Mouse (Mus musculus) midbrain, embryonic 12.5 days (tissue): Measurements from ENCODE around the gene Il1r1. TPM values are rescaled to one million over a fixed set of nuclear protein-coding genes. Genes with fewer than 3 reads are reported as not detected.

Source experiments
- ATAC-seq: fragments of 200-750 bp; cut with Nextera tagmentation; 2 replicates; pipeline ENCODE4 v1.8.0; 2017; ENCODE audit warnings: low read depth, moderate TSS enrichment, moderate library complexity; ENCODE audit not compliant: low FRiP score
- H3K27ac ChIP-seq: fragments of 300-500 bp; sonication (generic); replicated peaks from 2 replicates; pipeline ENCODE4 v1.5.1; 2016; ENCODE audit warnings: mild to moderate bottlenecking
- H3K27me3 ChIP-seq: fragments of 300-500 bp; sonication (generic); 2 replicates; pipeline ENCODE4 v1.6.1; 2016; ENCODE audit warnings: mild to moderate bottlenecking
- H3K36me3 ChIP-seq: fragments of 300-500 bp; sonication (generic); 2 replicates; pipeline ENCODE4 v1.6.1; 2016
- H3K4me1 ChIP-seq: fragments of 300-500 bp; sonication (generic); 2 replicates; pipeline ENCODE4 v1.6.1; 2016
- H3K4me2 ChIP-seq: fragments of 300-500 bp; sonication (generic); replicated peaks from 2 replicates; pipeline ENCODE4 v1.6.1; 2016; ENCODE audit warnings: mild to moderate bottlenecking, moderate library complexity
- H3K4me3 ChIP-seq: fragments of 300-500 bp; sonication (generic); 2 replicates; pipeline ENCODE4 v1.5.1; 2016; ENCODE audit warnings: mild to moderate bottlenecking
- H3K9ac ChIP-seq: fragments of 300-500 bp; sonication (generic); replicated peaks from 2 replicates; pipeline ENCODE4 v1.6.1; 2016; ENCODE audit warnings: mild to moderate bottlenecking, moderate library complexity
- H3K9me3 ChIP-seq: fragments of 300-500 bp; sonication (generic); 2 replicates; pipeline ENCODE4 v1.6.1; 2016; ENCODE audit warnings: mild to moderate bottlenecking
- WGBS: fragments of 180-500 bp; shearing (Covaris S2); methylation state at CpG from one replicate; pipeline ENCODE4 v1.1.7; 2016; 5-methylcytosine and 5-hydroxymethylcytosine counted together
- polyA plus RNA-seq: library from polyadenylated mRNA; unstranded; fragments of >200 nt; fragmentation: Nextera tagmentation; extraction: Ambion mirVana; gene quantifications from 2 replicates; pipeline ENCODE4 v1.2.1, GENCODE M21; 2016

The Il1r1 gene
- polyA plus RNA-seq, 1 experiment from 2014 or later, result 1.9 TPM

GRCm38 (mm10) chr1:40213337-40214159, 11.3 kb upstream of the Il1r1 start:
- H3K27me3 ChIP-seq, result no peaks in the 10 kb centered on the region
- H3K36me3 ChIP-seq, result no peaks in the 10 kb centered on the region
- 97% methylated on average over 4 of the region's 4 CpGs for WGBS
- no peak overlapping the region for H3K27ac ChIP-seq
- H3K9ac ChIP-seq, result no peak overlapping the region
- H3K4me2 ChIP-seq, result no peak overlapping the region
- H3K4me1 ChIP-seq, result no peaks in the 10 kb centered on the region
- H3K4me3 ChIP-seq, result no peak overlapping the region
- 0 out of 2 replicates have a peak, but pooled peaks cover 4% of the 10 kb centered on the region for H3K9me3 ChIP-seq
- no peak for ATAC-seq

GRCm38 (mm10) chr1:40217521-40217920, 7.4 kb upstream of the Il1r1 start:
- no peaks in the 10 kb centered on the region for H3K36me3 ChIP-seq
- no peak for ATAC-seq
- no peaks in the 10 kb centered on the region for H3K4me1 ChIP-seq
- H3K9ac ChIP-seq, result no peak overlapping the region
- 87% methylated on average over 5 of the region's 5 CpGs for WGBS
- H3K27ac ChIP-seq, result no peak overlapping the region
- H3K4me2 ChIP-seq, result no peak overlapping the region
- H3K9me3 ChIP-seq, result 0 out of 2 replicates have a peak, but pooled peaks cover 4% of the 10 kb centered on the region
- no peaks in the 10 kb centered on the region for H3K27me3 ChIP-seq
- no peak overlapping the region for H3K4me3 ChIP-seq

GRCm38 (mm10) chr1:40218603-40219002, 6.3 kb upstream of the Il1r1 start:
- no peaks in the 10 kb centered on the region for H3K4me1 ChIP-seq
- ATAC-seq, result no peak
- H3K4me3 ChIP-seq, result no peak overlapping the region
- no peak overlapping the region for H3K27ac ChIP-seq
- H3K9me3 ChIP-seq, result 0 out of 2 replicates have a peak, but pooled peaks cover 4% of the 10 kb centered on the region
- no peaks in the 10 kb centered on the region for H3K27me3 ChIP-seq
- no peak overlapping the region for H3K4me2 ChIP-seq
- no peaks in the 10 kb centered on the region for H3K36me3 ChIP-seq
- no peak overlapping the region for H3K9ac ChIP-seq
- 88% methylated on average over 3 of the region's 3 CpGs for WGBS

GRCm38 (mm10) chr1:40220549-40220948, 4.3 kb upstream of the Il1r1 start:
- ATAC-seq, result no peak
- WGBS, result 44% methylated on average over 1 of the region's 1 CpGs
- Histone ChIP-seq H3K27me3 (no peaks in the 10 kb centered on the region), H3K4me1 (no peaks in the 10 kb centered on the region; the same call in 1 of the 2 replicates), H3K4me2 (no peak overlapping the region), H3K36me3 (no peaks in the 10 kb centered on the region), H3K27ac (no peak overlapping the region), H3K9ac (no peak overlapping the region), H3K9me3 (0 out of 2 replicates have a peak, but pooled peaks cover 4% of the 10 kb centered on the region), H3K4me3 (no peak overlapping the region)

- Histone ChIP-seq H3K9ac (no peak overlapping the region), H3K4me3 (no peak overlapping the region)
- WGBS, result 82% methylated on average over 4 of the region's 4 CpGs
These were observed 3.0 kb upstream of the Il1r1 start for GRCm38 (mm10) chr1:40221864-40222263.

GRCm38 (mm10) chr1:40222680-40223079, 2.2 kb upstream of the Il1r1 start:
- ATAC-seq, result no peak
- Histone ChIP-seq H3K4me1 (no peaks in the 10 kb centered on the region; the same call in 1 of the 2 replicates), H3K27ac (no peak overlapping the region), H3K4me3 (no peak overlapping the region), H3K9me3 (no peaks in the 10 kb centered on the region), H3K9ac (no peak overlapping the region), H3K4me2 (no peak overlapping the region), H3K27me3 (no peaks in the 10 kb centered on the region), H3K36me3 (no peaks in the 10 kb centered on the region)
- WGBS, result 84% methylated on average over 8 of the region's 8 CpGs

More at GRCm38 (mm10) chr1:40221864-40222263, 3.0 kb upstream of the Il1r1 start:
- Histone ChIP-seq H3K27ac (no peak overlapping the region), H3K27me3 (no peaks in the 10 kb centered on the region), H3K9me3 (no peaks in the 10 kb centered on the region), H3K36me3 (no peaks in the 10 kb centered on the region), H3K4me2 (no peak overlapping the region), H3K4me1 (no peaks in the 10 kb centered on the region; the same call in 1 of the 2 replicates)
- no peak for ATAC-seq

GRCm38 (mm10) chr1:40223591-40223990, 1.3 kb upstream of the Il1r1 start:
- H3K4me1 ChIP-seq, result no peaks in the 10 kb centered on the region; the same call in 1 of the 2 replicates
- no peak for ATAC-seq
- no peak overlapping the region for H3K4me2 ChIP-seq
- WGBS, result 93% methylated on average over 2 of the region's 2 CpGs
- H3K9ac ChIP-seq, result no peak overlapping the region
- H3K36me3 ChIP-seq, result no peaks in the 10 kb centered on the region
- no peak overlapping the region for H3K4me3 ChIP-seq
- H3K27me3 ChIP-seq, result no peaks in the 10 kb centered on the region
- no peak overlapping the region for H3K27ac ChIP-seq
- no peaks in the 10 kb centered on the region for H3K9me3 ChIP-seq

- ATAC-seq, result no peak
- 80% methylated on average over 2 of the region's 2 CpGs for WGBS
- Histone ChIP-seq H3K27ac (no peak overlapping the region), H3K36me3 (no peaks in the 10 kb centered on the region), H3K4me1 (no peaks in the 10 kb centered on the region; the same call in 1 of the 2 replicates), H3K4me3 (no peak overlapping the region), H3K27me3 (no peaks in the 10 kb centered on the region), H3K9me3 (no peaks in the 10 kb centered on the region), H3K4me2 (no peak overlapping the region), H3K9ac (no peak overlapping the region)
These were observed 700 bp downstream of the Il1r1 start for GRCm38 (mm10) chr1:40225580-40225979.

GRCm38 (mm10) chr1:40229033-40229432, 4.2 kb downstream of the Il1r1 start:
- no peak overlapping the region for H3K4me2 ChIP-seq
- no peak overlapping the region for H3K4me3 ChIP-seq
- no peaks in the 10 kb centered on the region; the same call in 1 of the 2 replicates for H3K4me1 ChIP-seq
- no peaks in the 10 kb centered on the region for H3K27me3 ChIP-seq
- no peaks in the 10 kb centered on the region for H3K36me3 ChIP-seq
- WGBS, result 83% methylated on average over 3 of the region's 3 CpGs
- ATAC-seq, result no peak
- H3K9me3 ChIP-seq, result no peaks in the 10 kb centered on the region
- H3K9ac ChIP-seq, result no peak overlapping the region
- H3K27ac ChIP-seq, result no peak overlapping the region

GRCm38 (mm10) chr1:40229771-40230280, 4.9 kb downstream of the Il1r1 start:
- H3K4me2 ChIP-seq, result no peak overlapping the region
- no peaks in the 10 kb centered on the region for H3K36me3 ChIP-seq
- H3K9ac ChIP-seq, result no peak overlapping the region
- H3K4me3 ChIP-seq, result no peak overlapping the region
- no peaks in the 10 kb centered on the region; the same call in 1 of the 2 replicates for H3K4me1 ChIP-seq
- no peak overlapping the region for H3K27ac ChIP-seq
- H3K27me3 ChIP-seq, result no peaks in the 10 kb centered on the region
- WGBS, result 87% methylated on average over 3 of the region's 3 CpGs
- H3K9me3 ChIP-seq, result no peaks in the 10 kb centered on the region
- no peak for ATAC-seq

GRCm38 (mm10) chr1:40230336-40230735, 5.5 kb downstream of the Il1r1 start:
- Histone ChIP-seq H3K4me1 (no peaks in the 10 kb centered on the region), H3K9me3 (no peaks in the 10 kb centered on the region), H3K4me3 (no peak overlapping the region), H3K27me3 (no peaks in the 10 kb centered on the region), H3K9ac (no peak overlapping the region), H3K4me2 (no peak overlapping the region), H3K27ac (no peak overlapping the region), H3K36me3 (no peaks in the 10 kb centered on the region)
- ATAC-seq, result no peak
- WGBS, result 89% methylated on average over 7 of the region's 7 CpGs

- H3K27ac ChIP-seq, result no peak overlapping the region
- H3K9ac ChIP-seq, result no peak overlapping the region
- no peaks in the 10 kb centered on the region for H3K9me3 ChIP-seq
- no peaks in the 10 kb centered on the region for H3K27me3 ChIP-seq
- no peak overlapping the region for H3K4me2 ChIP-seq
- H3K4me3 ChIP-seq, result no peak overlapping the region
- ATAC-seq, result no peak
- H3K36me3 ChIP-seq, result no peaks in the 10 kb centered on the region
- WGBS, result 87% methylated on average over 3 of the region's 3 CpGs
- H3K4me1 ChIP-seq, result no peaks in the 10 kb centered on the region
These were observed 6.2 kb downstream of the Il1r1 start for GRCm38 (mm10) chr1:40231116-40231515.
